In the genomic region with DNA sequence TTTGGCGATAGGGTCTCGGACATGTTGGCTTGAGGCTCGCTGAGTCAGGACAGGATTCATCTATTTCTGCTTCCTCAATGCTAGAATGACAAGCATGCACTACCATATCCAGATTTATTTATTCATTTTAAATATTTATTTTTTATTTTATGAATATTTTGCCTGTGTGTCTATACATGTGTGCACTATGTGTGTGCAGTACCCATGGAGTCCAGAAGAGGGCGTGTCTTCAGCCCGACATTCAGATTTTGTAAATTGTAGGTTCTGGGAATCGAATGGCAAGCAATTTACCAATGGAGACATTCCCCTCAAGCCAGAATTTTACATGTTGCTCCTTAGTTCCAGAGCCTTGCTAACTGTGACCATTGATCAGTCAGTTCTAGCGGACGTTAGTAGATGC, we compare ENCODE assay signal across 27 mouse cellular contexts. TPM values are rescaled to one million over a fixed set of nuclear protein-coding genes. Genes with fewer than 3 reads are reported as not detected.
DNase-seq lines count a peak whose midpoint lies in the region; ATAC-seq and TF ChIP-seq lines count a peak whose summit lies in the region.
"Had no signal": no experiment of that assay in that cellular context is flagged by ENCODE, and none has a peak within 500 bp of the region (broad histone marks: within the 10 kb centered on the region; RNA-seq: fewer than 3 reads in every experiment).

No protein-coding gene starts in this region.

- TF ChIP-seq CTCF in forebrain, postnatal 0 days (IDR thresholded peaks at IDR 0.05; ENCODE audit: low read depth): peak; percentile 24; the same call in 1 of the 2 replicates
- TF ChIP-seq CTCF in kidney, postnatal 0 days (IDR thresholded peaks at IDR 0.05; ENCODE audit: low read depth): 0 out of 2 replicates have a peak, but pooled peaks have one; percentile 25
- peak; percentile 43 for TF ChIP-seq CTCF in midbrain, postnatal 0 days (IDR thresholded peaks at IDR 0.05)

- no peak overlapping the region for H3K9ac ChIP-seq in forebrain, postnatal 0 days
- H3K9ac ChIP-seq in forebrain, embryonic 15.5 days (replicated peaks): no peak overlapping the region
- no peak overlapping the region for H3K9ac ChIP-seq in kidney, postnatal 0 days (ENCODE audit: low read depth, low read length)
- H3K9ac ChIP-seq in midbrain, postnatal 0 days (replicated peaks; ENCODE audit: low read length, poor library complexity, severe bottlenecking): no peak overlapping the region
- no peak overlapping the region for H3K9ac ChIP-seq in midbrain, embryonic 13.5 days (replicated peaks)
- no peak overlapping the region for H3K9ac ChIP-seq in forebrain, embryonic 13.5 days
- H3K9ac ChIP-seq: forebrain, embryonic 12.5 days; limb, embryonic 15.5 days; midbrain, embryonic 12.5 days had no signal

- H3K36me3 ChIP-seq in forebrain, postnatal 0 days (ENCODE audit: insufficient read depth): no peaks in the 10 kb centered on the region
- no peaks in the 10 kb centered on the region for H3K36me3 ChIP-seq in forebrain, embryonic 15.5 days
- no peaks in the 10 kb centered on the region for H3K36me3 ChIP-seq in kidney, postnatal 0 days (ENCODE audit: insufficient read depth, low read length)
- H3K36me3 ChIP-seq in midbrain, postnatal 0 days (ENCODE audit: insufficient read depth, low read length): no peaks in the 10 kb centered on the region
- no peaks in the 10 kb centered on the region for H3K36me3 ChIP-seq in midbrain, embryonic 13.5 days
- H3K36me3 ChIP-seq in forebrain, embryonic 13.5 days (ENCODE audit: poor library complexity, severe bottlenecking): no peaks in the 10 kb centered on the region
- H3K36me3 ChIP-seq: forebrain, embryonic 12.5 days; hindbrain, embryonic 10.5 days; limb, embryonic 10.5 days; limb, embryonic 15.5 days; midbrain, embryonic 12.5 days had no signal

- no peak for ATAC-seq in forebrain, postnatal 0 days
- no peak for ATAC-seq in forebrain, embryonic 15.5 days (replicated peaks)
- ATAC-seq in kidney, postnatal 0 days (replicated peaks; ENCODE audit: low FRiP score, low read depth): no peak
- ATAC-seq in midbrain, postnatal 0 days (ENCODE audit: low FRiP score): no peak
- ATAC-seq in midbrain, embryonic 13.5 days: no peak
- no peak for ATAC-seq in forebrain, embryonic 13.5 days
- ATAC-seq: hindbrain, embryonic 16.5 days; intestine, embryonic 16.5 days had no signal

- H3K27ac ChIP-seq in forebrain, postnatal 0 days (ENCODE audit: low read depth, low read length): no peak overlapping the region
- no peak overlapping the region for H3K27ac ChIP-seq in forebrain, embryonic 15.5 days (replicated peaks)
- H3K27ac ChIP-seq in kidney, postnatal 0 days: no peak overlapping the region
- H3K27ac ChIP-seq in midbrain, postnatal 0 days (ENCODE audit: low read depth, low read length): no peak overlapping the region
- H3K27ac ChIP-seq in midbrain, embryonic 13.5 days: no peak overlapping the region
- H3K27ac ChIP-seq in forebrain, embryonic 13.5 days: no peak overlapping the region
- H3K27ac ChIP-seq: forebrain, embryonic 12.5 days; hindbrain, embryonic 10.5 days; limb, embryonic 10.5 days; limb, embryonic 15.5 days; midbrain, embryonic 12.5 days had no signal

- no peak for DNase-seq in forebrain, postnatal 0 days
- DNase-seq in kidney, postnatal 0 days (ENCODE audit: low spot score): no peak
- DNase-seq in kidney, postnatal 25 days: no peak
- no peak for DNase-seq in midbrain, postnatal 0 days (ENCODE audit: low spot score)
- DNase-seq: adrenal gland, postnatal 25 days; cerebellum, adult 18-20 months; cerebellum, postnatal 10 days; heart, postnatal 14 days; kidney, adult 9 months; kidney, postnatal 14 days; lung, postnatal 36 days; right cerebral cortex, postnatal 14 days had no signal

- no peaks in the 10 kb centered on the region for H3K4me1 ChIP-seq in forebrain, postnatal 0 days (ENCODE audit: insufficient read depth)
- H3K4me1 ChIP-seq in forebrain, embryonic 15.5 days: no peaks in the 10 kb centered on the region
- no peaks in the 10 kb centered on the region for H3K4me1 ChIP-seq in kidney, postnatal 0 days (replicated peaks; ENCODE audit: insufficient read depth, low read length)
- no peaks in the 10 kb centered on the region for H3K4me1 ChIP-seq in midbrain, postnatal 0 days (ENCODE audit: insufficient read depth, low read length)
- H3K4me1 ChIP-seq in midbrain, embryonic 13.5 days (replicated peaks): no peaks in the 10 kb centered on the region
- H3K4me1 ChIP-seq in forebrain, embryonic 13.5 days: no peaks in the 10 kb centered on the region; the same call in 1 of the 2 replicates
- H3K4me1 ChIP-seq: forebrain, embryonic 12.5 days; limb, embryonic 10.5 days; limb, embryonic 15.5 days; midbrain, embryonic 12.5 days had no signal

- H3K9me3 ChIP-seq in forebrain, postnatal 0 days (ENCODE audit: low read length): no peaks in the 10 kb centered on the region
- H3K9me3 ChIP-seq in forebrain, embryonic 15.5 days: no peaks in the 10 kb centered on the region
- peaks cover 7% of the 10 kb centered on the region; the same call in 1 of the 2 replicates for H3K9me3 ChIP-seq in kidney, postnatal 0 days (replicated peaks; ENCODE audit: low read length)
- H3K9me3 ChIP-seq in midbrain, postnatal 0 days (ENCODE audit: low read length): no peaks in the 10 kb centered on the region
- H3K9me3 ChIP-seq in midbrain, embryonic 13.5 days: no peaks in the 10 kb centered on the region; the same call in 1 of the 2 replicates
- 0 out of 2 replicates have a peak, but pooled peaks cover 3% of the 10 kb centered on the region for H3K9me3 ChIP-seq in forebrain, embryonic 13.5 days (replicated peaks)
- H3K9me3 ChIP-seq: limb, embryonic 10.5 days; limb, embryonic 15.5 days had no signal

- H3K27me3 ChIP-seq in forebrain, postnatal 0 days (ENCODE audit: insufficient read depth, low read length): no peaks in the 10 kb centered on the region
- 0 out of 2 replicates have a peak, but pooled peaks cover 2% of the 10 kb centered on the region for H3K27me3 ChIP-seq in forebrain, embryonic 15.5 days
- H3K27me3 ChIP-seq in kidney, postnatal 0 days (ENCODE audit: insufficient read depth, low read length): no peaks in the 10 kb centered on the region
- H3K27me3 ChIP-seq in midbrain, postnatal 0 days (ENCODE audit: insufficient read depth, low read length): no peaks in the 10 kb centered on the region
- 0 out of 2 replicates have a peak, but pooled peaks cover 5% of the 10 kb centered on the region for H3K27me3 ChIP-seq in midbrain, embryonic 13.5 days
- H3K27me3 ChIP-seq in forebrain, embryonic 13.5 days: no peaks in the 10 kb centered on the region

- H3K4me3 ChIP-seq in forebrain, postnatal 0 days (ENCODE audit: low read depth, low read length): no peak overlapping the region
- H3K4me3 ChIP-seq in forebrain, embryonic 15.5 days: no peak overlapping the region
- H3K4me3 ChIP-seq in kidney, postnatal 0 days (replicated peaks; ENCODE audit: low read depth, low read length): no peak overlapping the region
- H3K4me3 ChIP-seq in midbrain, postnatal 0 days (ENCODE audit: low read depth, low read length): no peak overlapping the region
- no peak overlapping the region for H3K4me3 ChIP-seq in midbrain, embryonic 13.5 days (replicated peaks)
- H3K4me3 ChIP-seq in forebrain, embryonic 13.5 days: no peak overlapping the region
- H3K4me3 ChIP-seq: forebrain, embryonic 12.5 days; hindbrain, embryonic 10.5 days; limb, embryonic 10.5 days; limb, embryonic 15.5 days; midbrain, embryonic 12.5 days had no signal

- 94% methylated on average over 8 of the region's 8 CpGs for WGBS in forebrain, postnatal 0 days
- 91% methylated on average over 8 of the region's 8 CpGs for WGBS in forebrain, embryonic 15.5 days
- WGBS in kidney, postnatal 0 days: 91% methylated on average over 8 of the region's 8 CpGs
- 93% methylated on average over 8 of the region's 8 CpGs for WGBS in midbrain, postnatal 0 days
- 96% methylated on average over 8 of the region's 8 CpGs for WGBS in midbrain, embryonic 13.5 days
- WGBS in forebrain, embryonic 13.5 days: 92% methylated on average over 8 of the region's 8 CpGs

- H3K4me2 ChIP-seq in forebrain, postnatal 0 days (ENCODE audit: low read depth): no peak overlapping the region
- no peak overlapping the region for H3K4me2 ChIP-seq in forebrain, embryonic 15.5 days (replicated peaks)
- no peak overlapping the region for H3K4me2 ChIP-seq in kidney, postnatal 0 days (ENCODE audit: low read length)
- H3K4me2 ChIP-seq in midbrain, postnatal 0 days (ENCODE audit: low read depth, low read length, poor library complexity, severe bottlenecking): no peak overlapping the region
- no peak overlapping the region for H3K4me2 ChIP-seq in midbrain, embryonic 13.5 days (replicated peaks)
- no peak overlapping the region for H3K4me2 ChIP-seq in forebrain, embryonic 13.5 days
- H3K4me2 ChIP-seq: forebrain, embryonic 12.5 days; limb, embryonic 15.5 days; midbrain, embryonic 12.5 days had no signal

RNA-seq across cellular contexts. Expression of a gene that starts 16.1 kb away (rescaled TPM):
- total RNA-seq in forebrain, postnatal 0 days (2014; rRNA removed): 17.2 and 28.9 TPM in 2 replicates
- polyA plus RNA-seq in forebrain, postnatal 0 days (2015; fragmentation: Nextera tagmentation; extraction: Ambion mirVana): 3.4 and 4.1 TPM in 2 replicates
- 2.4 and 2.6 TPM in 2 replicates for polyA plus RNA-seq in forebrain, embryonic 15.5 days (2015; fragmentation: Nextera tagmentation; extraction: Ambion mirVana)
- 0.22 and 0.33 TPM in 2 replicates for polyA plus RNA-seq in kidney, postnatal 0 days (2015; fragmentation: Nextera tagmentation; extraction: Ambion mirVana)
- 21.5 and 57.5 TPM in 2 replicates for total RNA-seq in midbrain, postnatal 0 days (2014; rRNA removed)
- 3.1 and 3.7 TPM in 2 replicates for polyA plus RNA-seq in midbrain, postnatal 0 days (2015; fragmentation: Nextera tagmentation; extraction: Ambion mirVana)
- 0.80 and 1.1 TPM in 2 replicates for polyA plus RNA-seq in midbrain, embryonic 13.5 days (2015; fragmentation: Nextera tagmentation; extraction: Ambion mirVana)
- polyA plus RNA-seq in forebrain, embryonic 13.5 days (2015; fragmentation: Nextera tagmentation; extraction: Ambion mirVana): 0.44 and 1.1 TPM in 2 replicates
- total RNA-seq: gastrocnemius, adult 18-20 months; megakaryocyte, adult 5-6 weeks; monocyte, adult 5-6 weeks had no signal
- polyA plus RNA-seq: heart, embryonic 14.5 days; liver, embryonic 16.5 days had no signal
